ENCODE assay signal across 8 mouse cellular contexts in the genomic region with DNA sequence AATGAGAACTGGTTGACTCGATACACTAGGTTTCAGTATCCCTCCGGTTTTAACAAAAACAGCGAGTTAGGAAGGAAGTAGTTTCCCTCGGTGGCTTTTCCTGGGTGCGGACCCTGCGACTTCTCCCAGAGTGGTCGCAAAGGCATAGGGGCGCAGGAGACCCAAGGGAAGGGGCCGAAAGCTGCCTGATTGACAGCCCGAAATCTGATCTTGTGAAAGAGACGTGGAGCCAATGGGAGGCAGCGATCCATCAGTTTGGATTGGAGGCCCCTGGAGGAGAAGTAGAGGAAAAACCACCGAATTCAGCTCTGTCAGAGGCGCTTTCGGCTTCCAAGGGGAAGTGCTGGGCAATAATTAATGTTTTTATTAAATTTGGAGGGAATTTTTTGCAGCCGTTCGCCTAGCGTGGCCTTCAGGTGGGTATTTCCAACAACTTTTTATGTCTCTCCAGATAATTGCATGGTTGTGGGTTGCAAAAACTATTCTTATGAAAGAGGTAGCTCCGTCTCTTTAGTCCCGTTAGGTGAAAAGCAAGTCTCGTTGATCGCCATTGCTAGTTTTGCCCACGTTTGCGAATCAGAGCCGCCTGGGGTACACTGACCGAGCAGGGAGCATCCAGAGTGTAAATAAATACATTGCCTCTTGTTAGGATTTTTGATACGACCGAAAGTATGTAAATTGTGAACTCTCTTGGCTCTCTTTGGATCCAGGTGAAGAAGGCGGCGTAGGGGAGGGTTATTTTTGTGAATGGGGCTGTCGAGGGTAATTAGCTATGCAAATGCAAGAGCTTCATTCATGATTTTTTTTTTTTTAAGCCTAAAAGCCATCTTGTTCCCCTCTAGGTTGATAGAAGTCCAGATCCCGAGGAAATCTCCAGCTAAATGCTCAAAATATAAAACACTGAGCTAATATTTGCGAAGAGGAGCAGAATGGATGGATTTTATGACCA. TPM values are rescaled to one million over a fixed set of nuclear protein-coding genes. Genes with fewer than 3 reads are reported as not detected.
A peak's percentile ranks its signal among the peaks of the same experiment; 100 is the strongest.
DNase-seq lines count a peak whose midpoint lies in the region; ATAC-seq lines count a peak whose summit lies in the region.

No protein-coding gene starts in this region.

- peak overlapping the region; percentile 91 for H3K27ac ChIP-seq in forebrain, embryonic 15.5 days (replicated peaks)
- H3K27ac ChIP-seq in neural tube, embryonic 13.5 days (replicated peaks) = peak overlapping the region; percentile 84

- under 1% methylated on average over 33 of the region's 33 CpGs for WGBS in forebrain, embryonic 15.5 days
- WGBS in neural tube, embryonic 13.5 days = under 1% methylated on average over 33 of the region's 33 CpGs

- peak; percentile 93 for DNase-seq in ES-CJ7 (ENCODE audit: low read depth, low spot score)
- peak; percentile 80 to 82 for DNase-seq in heart, postnatal 10 days
- DNase-seq in kidney, postnatal 36 days = peak; percentile 65 to 66
- peak; percentile 63 to 70 for DNase-seq in lung, adult 18-20 months
- peak; percentile 33 for DNase-seq in thymus, postnatal 14 days

- peak overlapping the region; percentile 78 for H3K4me3 ChIP-seq in forebrain, embryonic 15.5 days
- peak overlapping the region; percentile 62 for H3K4me3 ChIP-seq in neural tube, embryonic 13.5 days

- no peaks in the 10 kb centered on the region for H3K9me3 ChIP-seq in forebrain, embryonic 15.5 days
- no peaks in the 10 kb centered on the region for H3K9me3 ChIP-seq in neural tube, embryonic 13.5 days

- no peaks in the 10 kb centered on the region for H3K36me3 ChIP-seq in forebrain, embryonic 15.5 days
- H3K36me3 ChIP-seq in neural tube, embryonic 13.5 days = no peaks in the 10 kb centered on the region

- peak overlapping the region; percentile 52 for H3K9ac ChIP-seq in forebrain, embryonic 15.5 days (replicated peaks)
- H3K9ac ChIP-seq in neural tube, embryonic 13.5 days = peak overlapping the region; percentile 71

- H3K4me2 ChIP-seq in forebrain, embryonic 15.5 days (replicated peaks) = peak overlapping the region; percentile 100
- H3K4me2 ChIP-seq in neural tube, embryonic 13.5 days = peak overlapping the region; percentile 99

- H3K27me3 ChIP-seq in forebrain, embryonic 15.5 days = no peaks in the 10 kb centered on the region
- H3K27me3 ChIP-seq in neural tube, embryonic 13.5 days = 0 out of 2 replicates have a peak, but pooled peaks cover 12% of the 10 kb centered on the region

- H3K4me1 ChIP-seq in forebrain, embryonic 15.5 days = peaks cover 25% of the 10 kb centered on the region
- peaks cover 31% of the 10 kb centered on the region for H3K4me1 ChIP-seq in neural tube, embryonic 13.5 days (replicated peaks)

- intact Hi-C loops in heart, postnatal 10 days (cut with DNase I) = loop anchor here (10.0 kb wide), 1 partner anchor 715 kb away; no protein-coding TSS in a partner anchor

- ATAC-seq in cerebellum, adult (ENCODE audit: insufficient number of reproducible peaks, low FRiP score, low TSS enrichment) = peak; percentile 49; the same call in 1 of the 2 replicates
- peak; percentile 67 for ATAC-seq in forebrain, embryonic 15.5 days (replicated peaks)
- peak; percentile 54 for ATAC-seq in neural tube, embryonic 13.5 days (ENCODE audit: low read depth)

RNA-seq across cellular contexts. Expression of gene Etv1, which starts 1.1 kb away (rescaled TPM):
- 39.3 and 39.5 TPM in 2 replicates for polyA plus RNA-seq in forebrain, embryonic 15.5 days (2015; fragmentation: Nextera tagmentation; extraction: Ambion mirVana)
- 10 to 100 TPM; 15.2 to 16.5 TPM for total RNA-seq in heart, postnatal 10 days (2021)
- polyA plus RNA-seq in neural tube, embryonic 13.5 days (2015; fragmentation: Nextera tagmentation; extraction: Ambion mirVana) = 30.4 and 33.9 TPM in 2 replicates

Comparison
In these comparisons a context has a peak if more than half of its experiments do, and no peak if none do; other contexts are left out.
1. Peak in every context shown above with its lines: DNase-seq, ATAC-seq, H3K4me3 ChIP-seq and H3K27ac ChIP-seq.
2. DNase-seq: peak in every context shown above with its lines; median percentile 93 in ES-CJ7; 81 in heart, postnatal 10 days; 66 in lung, adult 18-20 months; 66 in kidney, postnatal 36 days; 33 in thymus, postnatal 14 days.